Mouse (Mus musculus) heart, postnatal 0 days (tissue): ENCODE data around the gene Col11a1. TPM values are rescaled to one million over a fixed set of nuclear protein-coding genes. Genes with fewer than 3 reads are reported as not detected.
A peak's percentile ranks its signal among the peaks of the same experiment; 100 is the strongest.

Experiments
- ATAC-seq: fragments of 200-750 bp; cut with Nextera tagmentation; 2 replicates; pipeline ENCODE4 v1.8.0; 2017; ENCODE audit warnings: low read depth, moderate number of reproducible peaks, moderate library complexity; ENCODE audit not compliant: insufficient read depth
- DNase-seq: peaks from one replicate; pipeline ENCODE4 v3.0.0-alpha.2; 2016; ENCODE audit warnings: low spot score
- H3K27ac ChIP-seq: fragments of 300-500 bp; sonication (generic); 2 replicates; pipeline ENCODE4 v1.5.1; 2014; ENCODE audit warnings: low read depth, mild to moderate bottlenecking
- H3K27me3 ChIP-seq: fragments of 300-500 bp; sonication (generic); 2 replicates; pipeline ENCODE4 v1.6.1; 2014; ENCODE audit warnings: low read length, mixed read lengths; ENCODE audit not compliant: control insufficient read depth, insufficient read depth
- H3K36me3 ChIP-seq: fragments of 300-500 bp; sonication (generic); replicated peaks from 2 replicates; pipeline ENCODE4 v1.6.1; 2014; ENCODE audit warnings: low read length, mixed read lengths; ENCODE audit not compliant: control insufficient read depth, insufficient read depth
- H3K4me1 ChIP-seq: fragments of 300-500 bp; sonication (generic); 2 replicates; pipeline ENCODE4 v1.6.1; 2014; ENCODE audit warnings: antibody characterized with exemption; ENCODE audit not compliant: control insufficient read depth, insufficient read depth
- H3K4me2 ChIP-seq: fragments of 300-500 bp; sonication (generic); 2 replicates; pipeline ENCODE4 v1.6.1; 2014; ENCODE audit warnings: low read depth, mild to moderate bottlenecking, low read length, moderate library complexity
- H3K4me3 ChIP-seq: fragments of 300-500 bp; sonication (generic); 2 replicates; pipeline ENCODE4 v1.5.1; 2014; ENCODE audit warnings: low read depth, low read length
- H3K9ac ChIP-seq: fragments of 300-500 bp; sonication (generic); replicated peaks from 2 replicates; pipeline ENCODE4 v1.6.1; 2014; ENCODE audit warnings: low read depth, low read length, mixed read lengths
- H3K9me3 ChIP-seq: fragments of 300-500 bp; sonication (generic); replicated peaks from 2 replicates; pipeline ENCODE4 v1.6.1; 2016; ENCODE audit warnings: low read length; ENCODE audit not compliant: control insufficient read depth
- CTCF ChIP-seq: IDR thresholded peaks from 2 replicates; pipeline ENCODE4 v1.5.1; 2016; ENCODE audit warnings: antibody characterized with exemption, control low read depth, low read depth
- EP300 ChIP-seq: IDR thresholded peaks from 2 replicates; pipeline ENCODE4 v1.6.1; 2016; ENCODE audit warnings: antibody characterized with exemption, low read depth
- WGBS: fragments of 180-500 bp; shearing (Covaris S2); extraction: QIAGEN DNeasy Blood & Tissue Kit; methylation state at CpG from one replicate; pipeline ENCODE4 v1.1.7; 2014; 5-methylcytosine and 5-hydroxymethylcytosine counted together
- polyA plus RNA-seq: library from polyadenylated mRNA; unstranded; fragments of >200 nt; fragmentation: Nextera tagmentation; extraction: Ambion mirVana; gene quantifications from 2 replicates; pipeline ENCODE4 v1.2.1, GENCODE M21; 2015
- total RNA-seq: library from RNA; depleted of rRNA; stranded (reverse); fragments of >200 nt; gene quantifications from 2 replicates; pipeline ENCODE4 v1.2.3, GENCODE M21; 2014; ENCODE audit warnings: low replicate concordance; rRNA removed

Col11a1 gene
- total RNA-seq, result 1.4 and 7.1 TPM in 2 replicates
- polyA plus RNA-seq, result 2.4 and 2.5 TPM in 2 replicates

- Histone ChIP-seq H3K9ac (peak within 1 kb of the TSS; percentile 42; the same call in 1 of the 2 replicates), H3K36me3 (no peaks in the 10 kb centered on the region), H3K4me3 (peak within 1 kb of the TSS; percentile 68), H3K4me2 (peak within 1 kb of the TSS; percentile 99), H3K9me3 (no peaks in the 10 kb centered on the region), H3K4me1 (0 out of 2 replicates have a peak, but pooled peaks cover 8% of the 10 kb centered on the region), H3K27ac (no peak within 1 kb of the TSS), H3K27me3 (no peaks in the 10 kb centered on the region)
- peak; percentile 82 for ATAC-seq
- TF ChIP-seq CTCF (no peak), EP300 (no peak)
- 2% methylated on average over 18 of the region's 19 CpGs for WGBS
- DNase-seq, result peak; percentile 22
Observed at GRCm38 (mm10) chr3:114029971-114030635, at the start of gene Col11a1. Gene Col11a1 (plus strand): TSS chr3:114030540.

- H3K4me1 ChIP-seq, result no peaks in the 10 kb centered on the region
- no peak overlapping the region for H3K9ac ChIP-seq
- no peaks in the 10 kb centered on the region for H3K27me3 ChIP-seq
- DNase-seq (no peak), ATAC-seq (no peak)
- TF ChIP-seq CTCF, result no peak
- no peak overlapping the region for H3K4me3 ChIP-seq
- H3K9me3 ChIP-seq, result no peaks in the 10 kb centered on the region
- H3K4me2 ChIP-seq, result no peak overlapping the region
- H3K36me3 ChIP-seq, result no peaks in the 10 kb centered on the region
- 72% methylated on average over 6 of the region's 6 CpGs for WGBS
- H3K27ac ChIP-seq, result no peak overlapping the region
Observed at GRCm38 (mm10) chr3:113990936-113991335, 39.4 kb upstream of the Col11a1 start.

DNA sequence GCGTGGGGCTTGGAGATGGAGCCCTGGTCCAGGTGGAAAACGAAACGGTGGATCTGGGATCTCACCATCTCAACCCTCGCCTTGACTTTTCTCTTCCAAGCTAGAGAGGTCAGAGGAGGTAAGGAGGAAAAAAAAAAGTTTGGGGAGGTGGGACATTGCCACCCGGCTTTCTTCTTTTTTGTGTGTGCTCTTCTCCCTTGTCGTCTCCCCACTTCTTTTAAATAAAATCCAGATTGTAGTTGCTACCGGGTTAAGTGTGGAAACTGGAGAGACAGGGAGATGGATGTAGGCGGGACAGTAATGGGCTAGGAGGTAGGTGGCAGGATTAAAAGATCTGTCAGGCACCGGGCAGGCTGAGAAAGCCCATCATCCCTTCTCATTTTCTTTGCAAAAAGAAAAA is 546 bp downstream of the Col11a1 start:
- no peak for DNase-seq
- Histone ChIP-seq H3K4me1 (0 out of 2 replicates have a peak, but pooled peaks cover 8% of the 10 kb centered on the region), H3K36me3 (no peaks in the 10 kb centered on the region), H3K9ac (0 out of 2 replicates have a peak overlapping the region, but pooled peaks have one; percentile 9), H3K27me3 (no peaks in the 10 kb centered on the region), H3K4me2 (peak overlapping the region; percentile 99), H3K9me3 (no peaks in the 10 kb centered on the region), H3K27ac (no peak overlapping the region), H3K4me3 (peak overlapping the region; percentile 68)
- 1% methylated on average over 9 of the region's 9 CpGs for WGBS
- TF ChIP-seq EP300 (no peak), CTCF (no peak)
- no peak for ATAC-seq

DNA sequence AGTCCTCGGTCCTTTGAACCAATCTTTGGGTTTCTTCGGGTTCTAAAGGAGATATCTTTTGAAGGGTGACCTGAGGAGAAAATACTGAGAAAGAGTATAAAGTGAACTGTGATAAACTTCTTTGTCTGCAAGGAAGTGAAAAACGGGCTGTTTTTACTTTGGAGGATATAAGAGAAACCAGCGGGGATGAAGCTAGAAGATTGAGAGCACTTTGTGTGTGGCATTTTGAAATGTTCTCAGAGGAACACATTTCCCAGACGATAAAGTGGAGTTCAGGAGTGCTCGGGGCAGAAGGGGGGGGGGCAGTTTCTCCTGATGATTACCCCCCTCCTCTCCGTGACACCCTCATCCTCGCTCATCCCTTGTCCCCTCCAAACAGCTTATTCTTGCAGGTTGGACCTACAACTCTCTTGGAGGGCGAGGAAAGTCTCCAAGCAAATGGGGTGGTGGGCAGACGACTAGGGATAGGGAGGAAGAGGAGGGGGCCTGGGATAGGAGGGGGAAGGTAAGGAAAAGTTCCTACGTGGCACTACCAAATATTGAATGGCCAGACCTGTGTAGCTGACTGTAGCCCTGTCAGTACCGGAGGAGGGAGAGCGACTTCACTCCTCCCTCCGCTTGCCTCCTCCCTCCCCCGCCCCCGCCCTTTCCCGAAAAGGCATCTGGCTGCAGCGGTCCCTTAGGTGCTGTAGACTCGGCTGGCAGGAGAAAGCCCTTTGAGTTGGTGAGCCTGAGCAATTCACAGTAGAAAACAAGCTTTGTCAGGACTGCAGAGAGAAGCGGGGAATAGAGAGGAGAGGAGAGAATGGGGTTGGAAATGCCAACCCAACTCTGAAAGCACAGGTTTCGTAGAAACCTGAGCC is 1.2 kb downstream of the Col11a1 start:
- peak overlapping the region; percentile 68 for H3K4me3 ChIP-seq
- H3K9me3 ChIP-seq, result no peaks in the 10 kb centered on the region
- peak overlapping the region; percentile 99 for H3K4me2 ChIP-seq
- ATAC-seq, result peak; percentile 79
- 0 out of 2 replicates have a peak, but pooled peaks cover 8% of the 10 kb centered on the region for H3K4me1 ChIP-seq
- WGBS, result 1% methylated on average over 19 of the region's 21 CpGs
- no peaks in the 10 kb centered on the region for H3K27me3 ChIP-seq
- 0 out of 2 replicates have a peak overlapping the region, but pooled peaks have one; percentile 9 for H3K9ac ChIP-seq
- H3K27ac ChIP-seq, result no peak overlapping the region
- TF ChIP-seq CTCF, result no peak
- TF ChIP-seq EP300, result no peak
- peak; percentile 16 for DNase-seq
- no peaks in the 10 kb centered on the region for H3K36me3 ChIP-seq

DNA sequence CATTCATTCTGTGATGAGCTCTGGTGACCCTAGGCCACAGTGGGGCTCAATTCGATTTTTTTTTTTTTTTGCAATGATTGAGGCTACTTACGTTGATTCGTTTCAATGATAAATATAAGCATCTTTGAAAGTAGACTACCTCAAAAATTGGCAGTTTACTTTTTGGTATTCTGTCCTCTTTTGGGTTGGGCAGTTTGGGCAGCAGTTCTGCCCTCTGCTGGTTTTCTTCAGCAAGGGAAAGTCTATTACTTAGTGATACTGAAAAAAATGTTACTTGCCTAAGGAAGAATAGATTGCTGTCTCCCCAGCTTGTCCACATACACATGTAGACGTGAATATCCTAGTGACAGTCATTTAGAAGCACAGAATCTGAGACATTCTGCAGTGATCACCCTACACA is 2.0 kb downstream of the Col11a1 start:
- no peak for ATAC-seq
- H3K27me3 ChIP-seq, result no peaks in the 10 kb centered on the region
- no peak overlapping the region for H3K9ac ChIP-seq
- H3K4me1 ChIP-seq, result 0 out of 2 replicates have a peak, but pooled peaks cover 8% of the 10 kb centered on the region
- H3K9me3 ChIP-seq, result no peaks in the 10 kb centered on the region
- no peak overlapping the region for H3K27ac ChIP-seq
- peak overlapping the region; percentile 99 for H3K4me2 ChIP-seq
- no peaks in the 10 kb centered on the region for H3K36me3 ChIP-seq
- peak overlapping the region; percentile 68 for H3K4me3 ChIP-seq
- TF ChIP-seq EP300, result no peak
- TF ChIP-seq CTCF, result peak; percentile 50
- 3% methylated on average over 4 of the region's 4 CpGs for WGBS
- DNase-seq, result no peak
